Mouse (Mus musculus) kidney, postnatal 14 days (tissue): ENCODE measurements around the gene Slc37a2.
A peak's percentile ranks its signal among the peaks of the same experiment; 100 is the strongest.

Experiments
- DNase-seq: peaks from one replicate; pipeline ENCODE4 v3.0.0; 2022; ENCODE audit warnings: mixed read lengths

The Slc37a2 gene

DNA sequence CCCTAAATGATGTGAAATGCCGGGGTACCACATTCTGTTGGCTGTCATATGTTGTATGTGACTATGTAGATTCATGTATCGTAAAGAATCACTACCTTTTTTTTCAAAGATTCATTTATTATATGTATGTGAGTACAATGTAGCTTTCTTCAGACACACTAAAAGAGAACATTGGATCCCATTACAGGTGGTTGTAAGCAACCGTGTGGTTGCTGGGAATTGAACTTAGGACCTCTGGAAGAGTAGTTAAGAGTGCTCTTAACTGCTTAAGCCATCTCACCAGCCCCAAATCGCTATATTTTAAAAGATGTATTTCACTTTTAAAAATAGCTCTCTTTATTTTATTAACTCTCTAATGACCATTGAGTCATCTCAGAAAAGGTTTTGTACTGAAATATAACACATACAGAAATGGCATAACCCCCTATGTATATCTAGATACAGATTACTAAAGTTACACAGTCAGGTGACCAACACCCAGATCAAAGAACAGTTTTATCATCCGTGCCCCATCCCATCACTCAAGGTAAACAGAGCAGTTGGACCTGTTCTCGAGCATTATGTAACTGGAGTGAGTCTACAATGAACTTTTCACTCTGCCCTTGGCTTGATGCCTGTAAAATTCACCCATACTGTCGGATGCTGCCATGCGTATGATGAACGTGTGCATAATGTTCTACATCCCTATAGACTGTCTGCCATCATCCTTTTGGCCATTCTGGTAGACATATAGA lies 41.0 kb downstream of the Slc37a2 start:
- no peak for DNase-seq

DNA sequence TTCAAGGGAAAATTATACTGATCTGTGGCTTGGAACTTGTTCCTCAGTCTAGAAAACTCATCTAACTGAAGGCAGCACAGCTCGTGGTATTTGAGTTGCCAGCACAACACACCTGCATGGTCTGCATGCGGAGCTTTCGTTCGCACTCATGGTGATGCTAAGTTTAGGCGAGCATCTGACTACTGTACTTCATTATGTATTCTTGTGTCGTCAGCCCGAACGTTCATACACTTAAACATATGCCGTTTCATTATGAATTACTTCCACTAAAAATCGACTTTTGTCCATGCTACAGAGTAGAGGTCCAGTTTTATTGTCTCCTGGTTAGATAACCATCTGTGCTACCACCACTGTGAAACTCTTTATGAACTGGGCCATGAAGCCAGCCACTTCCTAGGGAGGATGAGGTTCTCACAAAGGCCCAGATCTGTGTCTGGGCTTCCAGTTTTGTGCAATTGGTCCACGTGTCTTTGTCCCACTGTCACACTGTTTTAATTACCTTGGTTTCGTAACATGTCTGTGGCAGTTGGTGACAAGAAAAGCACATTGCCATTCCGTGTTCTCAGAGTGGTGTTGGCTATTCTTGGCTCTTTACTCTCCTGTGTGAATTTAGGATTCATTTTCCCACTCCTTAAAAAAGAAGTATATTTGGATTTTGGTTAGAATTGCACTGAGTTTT lies 42.3 kb downstream of the Slc37a2 start:
- DNase-seq = no peak

DNA sequence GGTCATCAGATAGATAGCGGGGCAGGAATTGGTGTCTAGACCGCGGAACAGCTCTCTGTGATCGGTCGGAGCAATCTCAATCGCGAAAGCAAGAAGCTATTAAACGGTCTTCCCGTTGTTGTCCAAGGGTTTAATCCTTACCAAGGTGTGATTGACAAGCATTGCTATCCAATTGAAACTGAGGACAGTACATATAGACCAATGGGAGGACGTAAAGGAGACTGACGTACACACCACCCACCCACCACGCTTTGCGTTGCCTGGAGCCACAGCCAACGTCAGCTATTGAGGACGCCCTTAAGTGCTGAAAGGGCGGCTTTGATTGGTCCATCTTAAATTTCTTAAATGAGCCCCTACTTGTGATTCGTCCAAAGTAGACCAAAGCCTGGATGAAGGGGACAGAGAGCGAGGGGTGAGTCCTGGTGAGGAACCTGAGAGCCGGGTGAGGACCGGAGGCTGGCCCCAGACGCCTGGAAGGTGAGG lies 47.6 kb downstream of the Slc37a2 start, which contains the start of gene Tmem218:
Gene Tmem218, plus strand, starts transcription at position 295 of the 483 bp plus-strand sequence.
- peak; percentile 96 for DNase-seq

DNA sequence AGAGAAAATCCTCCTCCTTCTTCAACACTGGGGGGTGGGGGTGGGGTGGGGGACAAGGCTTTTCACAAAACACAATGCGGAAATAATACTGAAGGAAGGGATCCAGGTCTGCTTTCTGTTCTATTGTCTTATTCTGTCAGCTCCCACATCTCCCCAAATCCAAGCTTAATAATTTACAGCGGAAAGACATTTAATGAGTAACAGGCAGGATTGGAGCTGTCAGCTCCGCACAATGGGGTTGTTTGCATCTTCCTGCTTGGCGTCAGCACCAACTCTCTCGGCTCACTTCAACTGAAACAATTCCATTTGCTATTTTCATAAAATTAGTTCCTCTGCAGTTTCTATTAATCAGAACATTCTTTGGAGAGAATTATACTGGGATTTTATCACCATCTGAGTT lies 51.7 kb downstream of the Slc37a2 start:
- DNase-seq = peak; percentile 51

DNA sequence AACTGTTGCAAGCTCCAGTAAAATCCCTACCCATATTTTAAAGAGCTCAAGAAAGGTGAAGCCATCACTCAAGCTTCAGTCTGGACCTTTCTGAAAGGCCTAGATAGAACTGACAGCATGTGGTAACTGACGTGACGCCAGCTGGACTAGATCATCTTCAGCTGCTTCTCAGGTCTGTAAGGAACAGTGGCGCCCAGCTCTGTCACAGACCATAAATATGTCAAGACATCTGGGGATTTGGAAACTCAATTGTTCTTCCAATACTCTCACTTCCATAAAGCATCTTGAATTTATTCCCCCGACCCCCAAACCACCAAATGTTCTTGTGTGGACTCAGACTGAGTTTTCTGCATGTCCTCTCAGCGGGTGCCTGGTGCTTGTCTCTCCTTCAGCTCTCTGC lies 55.1 kb downstream of the Slc37a2 start:
- no peak for DNase-seq

DNA sequence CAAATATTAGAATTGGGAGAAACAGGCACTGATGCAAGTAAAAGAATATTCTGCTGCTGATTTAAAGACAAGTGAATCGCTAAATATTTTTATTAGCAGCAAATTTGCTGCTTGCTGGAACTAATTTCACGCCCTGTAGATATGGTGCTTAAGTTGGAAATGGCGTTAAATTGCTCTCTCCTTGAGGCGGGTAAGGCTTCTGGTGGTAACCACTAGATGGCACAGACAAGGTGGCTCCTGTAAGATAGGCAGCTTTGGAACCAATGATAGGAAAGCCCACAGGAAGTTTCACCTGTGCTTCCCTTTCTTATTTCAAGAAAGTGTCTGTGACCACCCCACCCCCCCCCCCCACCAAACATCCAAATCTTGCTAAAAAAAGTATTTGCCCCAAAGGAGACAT lies 58.5 kb downstream of the Slc37a2 start:
- no peak for DNase-seq

DNA sequence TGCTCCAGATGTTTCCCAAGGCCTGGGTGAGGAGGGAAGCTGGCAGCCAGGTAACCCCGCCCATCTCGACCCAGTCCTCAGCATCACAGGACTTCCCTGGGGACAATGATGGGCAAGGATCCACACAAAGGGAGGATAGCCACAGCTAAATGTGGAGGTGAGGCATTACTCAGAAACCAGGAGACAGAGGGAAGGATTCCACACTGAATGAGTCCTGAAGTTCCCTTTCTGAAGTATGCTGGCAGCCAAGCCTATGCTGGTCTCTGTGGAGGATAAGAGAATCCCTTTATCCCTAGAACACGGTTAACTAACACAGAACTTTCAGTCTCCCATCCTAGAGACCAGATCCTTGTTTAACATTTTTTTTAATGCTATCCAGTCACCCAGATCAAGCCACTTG lies 67.5 kb downstream of the Slc37a2 start:
- no peak for DNase-seq

DNA sequence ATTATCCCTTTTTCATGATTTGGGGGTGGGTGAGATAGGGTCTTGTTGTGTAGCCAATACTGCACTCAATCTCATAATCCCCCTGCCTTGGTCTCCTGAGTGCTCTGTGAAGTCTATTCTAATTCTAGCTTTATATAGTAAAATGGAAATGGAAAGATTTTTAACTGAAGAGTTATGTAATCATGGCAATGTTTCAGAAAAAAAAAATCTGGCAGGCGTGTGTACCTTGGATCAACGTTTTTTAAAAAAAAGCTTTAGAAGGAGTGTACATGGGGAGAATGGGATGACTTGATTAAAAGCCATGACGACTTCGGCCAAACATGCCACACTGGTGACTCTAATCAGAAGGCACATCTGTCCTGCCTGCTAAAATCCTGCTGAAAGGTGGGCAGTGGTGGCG lies 68.1 kb downstream of the Slc37a2 start:
- no peak for DNase-seq

DNA sequence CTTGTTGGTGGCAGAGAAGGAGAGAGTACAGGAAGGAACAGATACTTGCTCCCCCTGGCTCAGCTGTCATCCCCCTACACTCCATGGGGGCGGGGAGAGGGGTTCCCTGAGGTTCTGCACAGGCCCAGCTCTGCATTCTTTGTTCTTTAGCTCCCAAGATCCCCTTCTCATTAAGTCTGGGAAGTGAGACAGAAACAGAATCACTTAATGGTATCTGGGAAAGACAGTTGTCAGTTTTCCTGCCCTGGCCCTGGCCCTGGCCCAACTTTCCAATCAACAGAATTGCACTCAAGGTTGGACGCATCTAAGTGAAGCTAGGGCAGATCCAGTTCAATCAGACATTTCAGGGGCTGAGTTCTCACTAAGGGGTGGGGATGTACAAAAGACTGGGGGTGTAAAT lies 72.4 kb downstream of the Slc37a2 start:
- DNase-seq = no peak

DNA sequence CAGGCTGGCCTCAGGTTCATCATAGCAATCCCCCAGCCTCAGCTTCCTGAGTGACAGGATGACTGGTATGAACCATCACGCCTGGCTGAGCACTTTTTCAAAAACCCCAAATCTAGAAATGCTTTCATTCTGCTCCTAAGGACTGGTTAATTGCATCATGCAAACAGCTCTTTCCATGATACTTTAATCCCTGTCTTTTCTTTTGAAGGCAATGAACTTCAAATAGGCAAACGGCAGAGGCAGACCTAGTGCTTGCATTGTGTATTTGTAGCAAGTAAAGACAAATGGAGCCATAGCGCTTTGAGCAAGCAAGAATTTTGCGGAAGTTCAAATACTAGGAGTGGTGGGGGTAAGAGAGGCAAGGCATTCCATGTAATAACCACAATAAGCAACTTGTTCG lies 73.9 kb downstream of the Slc37a2 start:
- DNase-seq = no peak

DNA sequence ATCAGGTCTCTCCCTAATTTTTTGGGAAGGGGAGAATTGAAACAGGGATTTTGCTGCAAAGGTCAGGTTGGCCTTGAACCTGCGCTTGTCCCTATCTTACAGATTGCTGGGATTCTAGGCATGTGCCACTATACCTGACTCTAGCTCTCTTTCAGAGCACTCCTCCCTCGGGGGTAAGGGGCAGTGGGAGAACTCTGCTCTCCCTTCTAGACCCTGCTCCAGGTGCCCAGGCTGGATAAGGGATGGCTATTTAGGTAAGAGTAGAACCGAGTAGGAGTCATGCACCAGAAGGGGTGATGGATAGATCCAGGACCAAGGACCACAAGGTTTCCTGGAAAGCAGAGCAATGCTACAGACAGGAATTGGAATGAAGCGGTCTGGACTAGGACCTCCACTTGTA lies 75.9 kb downstream of the Slc37a2 start:
- DNase-seq = no peak

DNA sequence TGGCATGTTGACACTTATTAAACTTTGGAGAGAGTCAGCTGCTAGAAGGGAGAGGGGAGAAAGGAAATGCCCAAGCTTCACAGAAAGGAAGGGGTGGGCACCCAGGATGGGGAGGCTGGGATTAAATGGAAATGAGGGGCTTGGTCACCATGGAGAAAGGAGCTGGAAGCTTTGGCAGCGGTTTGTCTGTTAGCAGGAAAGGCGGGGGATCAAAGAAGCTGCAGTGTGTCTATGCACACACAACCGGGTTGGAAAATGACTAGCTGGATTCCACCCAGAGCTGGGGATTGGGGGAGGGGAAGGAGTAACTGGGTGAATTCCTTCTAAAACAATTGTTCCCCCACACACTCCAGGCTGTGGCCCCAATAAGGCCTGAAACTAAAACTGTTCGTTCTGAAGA lies 76.6 kb downstream of the Slc37a2 start:
- no peak for DNase-seq
